8 mouse cellular contexts compared by ENCODE assay signal in genomic region chr6:137649528-137649927, GRCm38 (mm10). TPM values are rescaled to one million over a fixed set of nuclear protein-coding genes. Genes with fewer than 3 reads are reported as not detected.
DNase-seq lines count a peak whose midpoint lies in the region; ATAC-seq and TF ChIP-seq lines count a peak whose summit lies in the region.

No protein-coding gene starts in this region.

- H3ac ChIP-seq in C2C12 (ENCODE audit: control insufficient read depth, insufficient read length, low read depth) = peak overlapping the region; percentile 81

- H3K27ac ChIP-seq in forebrain, embryonic 11.5 days (ENCODE audit: low read depth, low read length) = no peak overlapping the region
- H3K27ac ChIP-seq in liver, embryonic 13.5 days = no peak overlapping the region

- peak overlapping the region; percentile 57 for H3K4me3 ChIP-seq in C2C12 (ENCODE audit: insufficient read depth, poor library complexity, severe bottlenecking)
- peak overlapping the region; percentile 74 for H3K4me3 ChIP-seq in forebrain, embryonic 11.5 days (ENCODE audit: low read depth, low read length)
- H3K4me3 ChIP-seq in liver, embryonic 13.5 days (replicated peaks) = peak overlapping the region; percentile 63

- H3K79me2 ChIP-seq in C2C12 (ENCODE audit: control insufficient read depth, insufficient read depth) = peaks cover 44% of the 10 kb centered on the region

- DNase-seq in cerebellum, adult 11 months = peak; percentile 24
- DNase-seq in cerebellum, postnatal 36 days = no peak
- no peak for DNase-seq in forebrain, embryonic 11.5 days (ENCODE audit: low spot score)
- DNase-seq in liver, embryonic 13.5 days = no peak
- no peak for DNase-seq in spleen, adult 18-20 months
- no peak for DNase-seq in layer of hippocampus, adult 9-10 months (ENCODE audit: low spot score)
- no peak for DNase-seq in right cerebral cortex, postnatal 36 days (ENCODE audit: low spot score in 2 of 2)

- H3K4me1 ChIP-seq in forebrain, embryonic 11.5 days (replicated peaks; ENCODE audit: control insufficient read depth, insufficient read depth, low read length) = no peaks in the 10 kb centered on the region; the same call in 1 of the 2 replicates
- peaks cover 14% of the 10 kb centered on the region; the same call in 1 of the 2 replicates for H3K4me1 ChIP-seq in liver, embryonic 13.5 days (replicated peaks)

- H3K79me3 ChIP-seq in C2C12 (ENCODE audit: low read depth) = peaks cover 31% of the 10 kb centered on the region

- H3K4me2 ChIP-seq in forebrain, embryonic 11.5 days (ENCODE audit: low read depth, low read length, severe bottlenecking) = peak overlapping the region; percentile 97
- H3K4me2 ChIP-seq in liver, embryonic 13.5 days = peak overlapping the region; percentile 76

- WGBS in forebrain, embryonic 11.5 days = 44% methylated on average over 2 of the region's 7 CpGs
- 35% methylated on average over 6 of the region's 7 CpGs for WGBS in liver, embryonic 13.5 days (ENCODE audit: insufficient replicate concordance)

- no peak overlapping the region; the same call in 1 of the 2 replicates for H3K9ac ChIP-seq in forebrain, embryonic 11.5 days (ENCODE audit: low read length)
- no peak overlapping the region for H3K9ac ChIP-seq in liver, embryonic 13.5 days

- ATAC-seq in forebrain, embryonic 11.5 days (replicated peaks; ENCODE audit: low FRiP score) = peak; percentile 67
- ATAC-seq in liver, embryonic 13.5 days (ENCODE audit: low read depth) = no peak

- no peak for TF ChIP-seq CTCF in C2C12 (IDR thresholded peaks at IDR 0.05; ENCODE audit: control insufficient read depth, insufficient read depth, insufficient read length)

- H3K9me3 ChIP-seq in forebrain, embryonic 11.5 days (ENCODE audit: control insufficient read depth, low read length) = no peaks in the 10 kb centered on the region
- no peaks in the 10 kb centered on the region for H3K9me3 ChIP-seq in liver, embryonic 13.5 days (replicated peaks)

- no peaks in the 10 kb centered on the region for H3K27me3 ChIP-seq in C2C12 (ENCODE audit: control insufficient read depth, insufficient read depth, insufficient read length)
- H3K27me3 ChIP-seq in forebrain, embryonic 11.5 days (ENCODE audit: control insufficient read depth, insufficient read depth, low read length) = peaks cover 13% of the 10 kb centered on the region; the same call in 1 of the 2 replicates
- H3K27me3 ChIP-seq in liver, embryonic 13.5 days = peaks cover 43% of the 10 kb centered on the region

- no peaks in the 10 kb centered on the region for H3K36me3 ChIP-seq in C2C12 (ENCODE audit: control insufficient read depth, insufficient read depth)
- no peaks in the 10 kb centered on the region for H3K36me3 ChIP-seq in forebrain, embryonic 11.5 days (ENCODE audit: control insufficient read depth, insufficient read depth, low read length)
- H3K36me3 ChIP-seq in liver, embryonic 13.5 days = no peaks in the 10 kb centered on the region

TF ChIP-seq in C2C12, 6 proteins besides CTCF, POLR2A, EP300 and RAD21:
- TF ChIP-seq USF1 (IDR thresholded peaks at IDR 0.05; ENCODE audit: low read depth) (no peak), CEBPB (IDR thresholded peaks at IDR 0.05; ENCODE audit: low read depth) (no peak), FOSL1 (IDR thresholded peaks at IDR 0.05; ENCODE audit: insufficient read depth, low read length, poor library complexity, severe bottlenecking) (no peak), MYOG (IDR thresholded peaks at IDR 0.05; ENCODE audit: control insufficient read depth, extremely low read depth, insufficient read length) (no peak), MAX (IDR thresholded peaks at IDR 0.05) (no peak), MYOD1 (IDR thresholded peaks at IDR 0.05; ENCODE audit: control insufficient read depth, insufficient read length, low read depth) (no peak)

RNA-seq across cellular contexts. Expression of gene Eps8, which starts 5.1 kb away (rescaled TPM):
- 59.9 TPM for polyA plus RNA-seq in C2C12 (2012; fragmentation: generic; extraction: Trizol)
- polyA plus RNA-seq in forebrain, embryonic 11.5 days (2014; fragmentation: Nextera tagmentation; extraction: Ambion mirVana) = 5.9 and 6.9 TPM in 2 replicates
- 1.7 and 1.9 TPM in 2 replicates for polyA plus RNA-seq in liver, embryonic 13.5 days (2015; fragmentation: Nextera tagmentation; extraction: Ambion mirVana)
